Comparison of ENCODE assay signal across 15 mouse cellular contexts in genomic region chr2:151003796-151004195, GRCm38 (mm10). TPM values are rescaled to one million over a fixed set of nuclear protein-coding genes. Genes with fewer than 3 reads are reported as not detected.
A peak's percentile ranks its signal among the peaks of the same experiment; 100 is the strongest.
DNase-seq lines count a peak whose midpoint lies in the region; ATAC-seq and TF ChIP-seq lines count a peak whose summit lies in the region.
"Had no signal": no experiment of that assay in that cellular context is flagged by ENCODE, and none has a peak within 500 bp of the region (broad histone marks: within the 10 kb centered on the region; RNA-seq: fewer than 3 reads in every experiment).

No protein-coding gene starts in this region.

- no peaks in the 10 kb centered on the region for H3K9me3 ChIP-seq in heart, embryonic 10.5 days
- no peaks in the 10 kb centered on the region for H3K9me3 ChIP-seq in hindbrain, postnatal 0 days (ENCODE audit: low read length)
- H3K9me3 ChIP-seq: hindbrain, embryonic 13.5 days; intestine, embryonic 15.5 days; limb, embryonic 12.5 days had no signal

- peak; percentile 31 for DNase-seq in heart, adult 8-10 months (ENCODE audit: low spot score)
- no peak for DNase-seq in heart, embryonic 10.5 days (ENCODE audit: low spot score)
- peak; percentile 21 for DNase-seq in testis, postnatal 10 days (ENCODE audit: low spot score)
- DNase-seq in testis, postnatal 14 days (ENCODE audit: low spot score) = no peak
- peak; percentile 16 for DNase-seq in heart, postnatal 25 days (ENCODE audit: low spot score)
- no peak for DNase-seq in layer of hippocampus, adult 9-11 months
- DNase-seq in hindbrain, postnatal 0 days (ENCODE audit: low spot score) = no peak
- DNase-seq: cerebellum, postnatal 10 days; midbrain, embryonic 14.5 days; thymus, adult 18-20 months had no signal

- no peak overlapping the region for H3K27ac ChIP-seq in heart, embryonic 10.5 days
- H3K27ac ChIP-seq in hindbrain, postnatal 0 days = no peak overlapping the region
- H3K27ac ChIP-seq: hindbrain, embryonic 13.5 days; intestine, embryonic 15.5 days; layer of hippocampus, adult 2 months; limb, embryonic 12.5 days had no signal

- intact Hi-C loops in heart, postnatal 25 days (cut with DNase I) = loop anchor here (5.0 to 10.0 kb wide), 2 partner anchors 196 to 389 kb away; no protein-coding TSS in a partner anchor

- H3K27me3 ChIP-seq in heart, embryonic 10.5 days (ENCODE audit: insufficient read depth, poor library complexity, severe bottlenecking) = no peaks in the 10 kb centered on the region
- no peaks in the 10 kb centered on the region for H3K27me3 ChIP-seq in hindbrain, postnatal 0 days (ENCODE audit: insufficient read depth, low read length)
- H3K27me3 ChIP-seq: intestine, embryonic 15.5 days; limb, embryonic 12.5 days had no signal

- no peak for TF ChIP-seq CTCF in hindbrain, postnatal 0 days (IDR thresholded peaks at IDR 0.05; ENCODE audit: low read depth)

- H3K4me3 ChIP-seq in heart, embryonic 10.5 days = no peak overlapping the region
- H3K4me3 ChIP-seq in hindbrain, postnatal 0 days (ENCODE audit: low read length) = no peak overlapping the region
- H3K4me3 ChIP-seq: hindbrain, embryonic 13.5 days; intestine, embryonic 15.5 days; layer of hippocampus, adult 2 months; limb, embryonic 12.5 days had no signal

- no peak overlapping the region for H3K9ac ChIP-seq in hindbrain, postnatal 0 days (replicated peaks; ENCODE audit: low read length)
- H3K9ac ChIP-seq: hindbrain, embryonic 13.5 days; intestine, embryonic 15.5 days; limb, embryonic 12.5 days had no signal

- H3K4me1 ChIP-seq in heart, embryonic 10.5 days = peaks cover 31% of the 10 kb centered on the region
- H3K4me1 ChIP-seq in hindbrain, postnatal 0 days (ENCODE audit: insufficient read depth, low read length) = 0 out of 2 replicates have a peak, but pooled peaks cover 4% of the 10 kb centered on the region

- H3K4me2 ChIP-seq in hindbrain, postnatal 0 days (ENCODE audit: low read depth, low read length) = no peak overlapping the region
- H3K4me2 ChIP-seq: hindbrain, embryonic 13.5 days; intestine, embryonic 15.5 days; limb, embryonic 12.5 days had no signal

- H3K36me3 ChIP-seq in heart, embryonic 10.5 days = no peaks in the 10 kb centered on the region
- no peaks in the 10 kb centered on the region for H3K36me3 ChIP-seq in hindbrain, postnatal 0 days (ENCODE audit: insufficient read depth, low read length)
- H3K36me3 ChIP-seq: hindbrain, embryonic 13.5 days; intestine, embryonic 15.5 days; limb, embryonic 12.5 days had no signal

- ATAC-seq in hindbrain, postnatal 0 days = no peak
- ATAC-seq: forebrain, embryonic 16.5 days; intestine, embryonic 15.5 days had no signal

- 66% methylated on average over 6 of the region's 6 CpGs for WGBS in heart, embryonic 10.5 days
- 80% methylated on average over 6 of the region's 6 CpGs for WGBS in hindbrain, postnatal 0 days

RNA-seq across cellular contexts. Expression of gene Ninl, which starts 35.4 kb away (rescaled TPM):
- 1 to 10 TPM in 3 of 4 experiments, under 1 TPM in 1; 0.82 to 2.2 (median 1.9) TPM for total RNA-seq in heart, adult 8-10 months (2022)
- 10.3 and 10.9 TPM in 2 replicates for polyA plus RNA-seq in heart, embryonic 10.5 days (2016; fragmentation: Nextera tagmentation; extraction: Ambion mirVana)
- 1 to 10 TPM in 1 of 2 experiments, under 1 TPM in 1; 0.98 to 1.3 TPM for total RNA-seq in heart, postnatal 25 days (2021)
- 3.1 and 7.3 TPM in 2 replicates for total RNA-seq in hindbrain, postnatal 0 days (2014; rRNA removed)
- 2.7 and 3.2 TPM in 2 replicates for polyA plus RNA-seq in hindbrain, postnatal 0 days (2015; fragmentation: Nextera tagmentation; extraction: Ambion mirVana)

RNA-seq across cellular contexts. Expression of gene Nanp, which starts 35.4 kb away (rescaled TPM):
- total RNA-seq in heart, adult 8-10 months (2022) = 1 to 10 TPM in 3 of 4 experiments, under 1 TPM in 1; 0.95 to 2.2 (median 2.1) TPM
- 33.2 and 39.9 TPM in 2 replicates for polyA plus RNA-seq in heart, embryonic 10.5 days (2016; fragmentation: Nextera tagmentation; extraction: Ambion mirVana)
- total RNA-seq in heart, postnatal 25 days (2021) = 1 to 10 TPM; 1.9 to 2.1 TPM
- total RNA-seq in hindbrain, postnatal 0 days (2014; rRNA removed) = 10.2 and 11.8 TPM in 2 replicates
- polyA plus RNA-seq in hindbrain, postnatal 0 days (2015; fragmentation: Nextera tagmentation; extraction: Ambion mirVana) = 39.0 and 39.3 TPM in 2 replicates

Comparison
In these comparisons a context has a peak if more than half of its experiments do, and no peak if none do; other contexts are left out.
1. DNase-seq: peak in heart, adult 8-10 months (single experiment), testis, postnatal 10 days (single experiment) and heart, postnatal 25 days (single experiment); none in heart, embryonic 10.5 days (single experiment), testis, postnatal 14 days (single experiment), layer of hippocampus, adult 9-11 months (single experiment) and hindbrain, postnatal 0 days (single experiment).